Mouse (Mus musculus): Measurements from ENCODE around the gene Son.

Gene Son

DNA sequence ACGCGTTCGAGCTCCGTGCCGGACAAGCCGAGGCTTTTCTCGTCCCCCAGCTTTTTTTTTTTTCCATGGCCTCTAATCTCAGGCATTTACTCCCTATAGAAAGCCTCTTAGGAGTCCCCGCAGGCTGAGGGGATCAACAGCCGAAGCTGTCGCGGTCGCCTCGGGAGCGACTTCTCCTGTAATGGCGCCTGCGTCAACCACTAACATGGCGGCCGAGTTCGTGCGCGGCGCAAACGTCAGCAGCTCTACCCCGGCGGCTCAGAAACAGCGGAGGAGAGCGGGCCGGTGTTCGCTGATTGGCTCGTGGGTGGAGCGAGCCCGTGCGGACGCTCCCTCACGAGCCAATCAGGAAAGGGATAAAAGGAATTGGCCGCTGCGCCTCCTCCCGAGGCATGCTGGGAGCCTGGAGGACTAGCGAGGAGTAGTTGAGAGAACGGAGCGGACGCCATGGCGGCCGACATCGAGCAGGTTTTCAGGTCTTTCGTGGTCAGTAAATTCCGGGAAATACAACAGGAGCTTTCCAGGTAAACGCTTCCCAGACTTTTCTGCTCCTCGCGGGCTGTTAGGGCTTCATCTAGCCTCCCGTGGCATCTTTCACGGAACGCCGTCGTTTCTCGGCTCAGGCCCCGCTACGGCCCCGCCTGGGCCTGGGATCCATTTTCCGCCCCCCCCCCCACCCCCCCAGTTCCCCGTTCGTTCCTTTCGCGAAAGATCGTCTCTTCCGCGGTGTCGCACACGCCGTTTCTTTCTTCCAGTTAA, at the start of gene Son:
Gene Son, plus strand, starts transcription at position 46 of the 759 bp plus-strand sequence.
- DNase-seq (ENCODE audit: low spot score), result peak; percentile 81

DNA sequence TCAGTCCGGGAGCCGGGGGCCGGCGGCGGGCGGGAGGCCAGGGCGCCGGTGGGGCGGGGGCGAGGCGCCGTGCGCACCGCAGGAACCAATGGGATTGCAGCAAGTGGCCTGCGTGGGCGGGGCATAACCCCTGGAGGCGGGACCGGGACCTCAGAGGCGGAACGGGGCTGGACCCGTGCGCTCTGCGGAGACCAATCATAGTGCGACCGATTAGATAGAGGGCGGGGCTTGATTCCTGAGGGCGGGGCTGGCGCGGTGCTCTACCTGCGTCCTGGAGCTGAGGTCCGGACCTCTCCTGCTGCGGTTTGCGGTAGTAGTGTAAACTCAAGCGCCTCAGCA, 49.7 kb upstream of the Son start, which contains the start of gene Tmem50b:
Gene Tmem50b, minus strand, starts transcription at position 129 of the 339 bp plus-strand sequence.
- peak; percentile 98 for DNase-seq (ENCODE audit: low spot score)

DNA sequence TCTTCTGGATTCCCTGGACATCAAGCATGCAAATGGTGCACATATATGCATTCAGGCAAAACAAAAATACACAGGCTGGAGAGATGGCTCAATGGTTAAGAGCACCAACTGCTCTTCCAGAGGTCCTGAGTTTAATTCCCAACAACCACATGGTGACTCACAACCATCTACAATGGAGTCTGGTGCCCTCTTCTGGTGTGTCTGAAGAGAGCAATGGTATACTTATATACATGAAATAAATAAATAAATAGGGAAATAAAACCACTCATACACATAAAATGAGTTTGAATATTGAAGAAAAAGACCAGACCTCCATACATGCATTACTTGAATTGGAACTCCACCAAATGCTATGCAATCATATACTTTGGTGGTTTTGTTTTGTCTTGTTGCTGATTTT, 48.1 kb upstream of the Son start:
- no peak for DNase-seq (ENCODE audit: low spot score)

GRCm38 (mm10) chr16:91601081-91601480, 46.2 kb upstream of the Son start:
- DNase-seq (ENCODE audit: low spot score), result no peak

DNA sequence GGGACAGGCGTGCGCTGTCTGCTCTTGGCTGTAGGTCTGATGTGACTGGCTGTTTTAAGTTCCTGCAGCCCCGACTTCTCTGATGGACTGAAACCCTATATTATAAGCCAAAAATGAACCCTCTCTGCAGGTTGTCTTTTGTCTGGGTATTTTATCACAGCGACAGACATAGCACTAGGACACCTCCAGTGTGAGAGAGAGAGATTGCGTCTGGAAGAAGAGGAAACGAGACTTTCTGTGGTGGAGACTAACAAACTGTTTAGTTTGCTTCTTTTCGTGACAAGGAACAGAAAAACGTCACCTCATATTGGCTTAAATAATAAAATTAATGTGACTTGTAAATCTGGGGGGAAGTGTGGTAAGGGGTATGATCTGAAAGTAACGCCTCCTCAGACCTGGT, 45.6 kb upstream of the Son start:
- DNase-seq (ENCODE audit: low spot score), result no peak

DNA sequence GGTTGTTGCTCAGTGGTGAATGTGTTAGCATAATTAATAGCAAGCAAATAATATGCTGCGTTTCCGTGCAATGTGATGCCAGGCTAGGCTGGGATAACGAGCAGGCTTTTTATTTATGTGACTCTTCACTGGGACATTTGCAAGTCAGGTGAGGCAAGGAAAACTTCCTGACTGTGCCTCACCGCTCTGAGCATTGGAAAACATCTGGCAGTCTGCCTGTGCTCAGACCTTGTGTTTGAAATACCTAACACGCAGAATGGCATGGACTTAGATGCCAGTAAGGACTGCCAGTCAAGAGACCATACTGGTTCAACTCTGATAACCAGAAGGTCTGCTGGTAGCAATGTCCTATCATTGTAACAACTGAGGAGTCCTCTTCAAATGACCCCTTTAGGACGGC, 42.1 kb upstream of the Son start:
- no peak for DNase-seq (ENCODE audit: low spot score)

- DNase-seq (ENCODE audit: low spot score), result no peak
Observed at GRCm38 (mm10) chr16:91606958-91607357, 40.3 kb upstream of the Son start.

DNA sequence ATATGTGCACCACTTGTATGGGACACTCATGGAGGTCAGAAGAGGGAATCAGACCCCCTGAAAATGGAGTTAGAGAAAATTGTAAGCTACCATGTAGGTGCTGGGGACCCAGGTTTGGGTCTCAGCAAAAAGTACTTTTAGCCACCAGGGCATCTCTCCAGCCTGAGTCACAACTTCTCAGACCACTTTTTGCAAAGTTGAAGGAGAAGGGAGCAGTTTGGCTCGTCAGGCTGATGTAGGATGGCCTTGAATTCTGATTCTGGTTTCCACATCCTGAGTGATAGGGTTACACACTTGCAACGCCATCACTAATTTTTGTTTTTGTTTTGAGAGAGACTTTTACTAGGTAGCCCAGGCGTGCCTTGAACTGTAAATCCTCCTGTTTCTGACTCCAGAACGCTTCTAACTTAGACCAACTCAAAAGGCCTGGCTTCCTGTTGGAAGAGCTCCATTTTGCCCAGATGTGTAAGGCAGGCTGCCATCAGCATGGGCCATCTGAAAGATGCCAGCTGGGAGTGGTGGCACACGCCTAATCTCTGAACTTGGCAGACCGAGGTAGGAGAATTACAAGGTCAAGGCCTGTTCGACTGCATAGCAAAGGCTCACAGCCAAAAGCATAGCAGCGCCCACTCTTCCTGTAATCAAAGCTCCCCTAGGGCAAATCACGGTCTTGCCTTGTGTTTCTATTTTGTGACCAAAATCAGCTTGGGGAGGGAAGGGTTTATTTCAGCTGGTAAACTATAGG, 37.6 kb upstream of the Son start:
- no peak for DNase-seq (ENCODE audit: low spot score)

DNA sequence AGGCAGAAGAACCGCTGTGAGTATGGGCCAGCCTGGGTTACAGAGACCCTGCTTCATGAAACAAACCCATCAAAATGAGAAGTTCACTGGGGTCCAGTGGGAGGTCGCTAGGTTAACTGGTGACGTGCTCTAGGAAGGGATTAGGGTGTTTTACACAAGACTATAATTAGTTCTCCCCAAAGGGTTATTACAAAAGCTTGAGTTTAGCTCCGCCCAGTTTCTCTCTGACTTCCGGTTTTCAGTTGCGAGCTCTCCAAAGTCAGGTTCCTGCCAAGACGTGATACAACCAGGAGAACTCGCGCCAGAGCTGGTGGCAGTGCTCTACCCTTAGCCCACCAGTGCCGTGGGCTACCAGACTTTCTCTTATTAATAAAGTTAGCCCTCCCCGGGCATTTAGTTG, 36.1 kb upstream of the Son start:
- DNase-seq (ENCODE audit: low spot score), result no peak

DNA sequence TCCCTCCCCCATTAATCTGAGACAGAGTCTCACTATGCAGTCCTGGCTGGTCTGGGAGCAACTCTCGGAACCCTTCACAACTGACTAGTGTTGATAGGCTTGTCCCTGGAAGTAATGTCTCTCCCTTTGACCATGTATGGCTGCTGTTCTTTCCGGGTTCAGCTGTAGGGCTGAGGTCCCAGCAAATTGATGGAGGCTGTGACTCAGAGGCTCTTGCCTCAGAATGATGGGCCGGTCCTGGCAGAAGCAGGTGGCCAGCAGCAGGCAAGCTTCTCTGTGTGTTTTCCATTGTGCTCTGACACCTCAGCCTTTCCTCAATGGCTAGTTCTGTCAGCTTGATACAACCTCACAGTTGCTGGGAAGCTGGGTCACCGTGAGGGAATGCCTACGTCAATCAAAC, 34.8 kb upstream of the Son start:
- DNase-seq (ENCODE audit: low spot score), result no peak

DNA sequence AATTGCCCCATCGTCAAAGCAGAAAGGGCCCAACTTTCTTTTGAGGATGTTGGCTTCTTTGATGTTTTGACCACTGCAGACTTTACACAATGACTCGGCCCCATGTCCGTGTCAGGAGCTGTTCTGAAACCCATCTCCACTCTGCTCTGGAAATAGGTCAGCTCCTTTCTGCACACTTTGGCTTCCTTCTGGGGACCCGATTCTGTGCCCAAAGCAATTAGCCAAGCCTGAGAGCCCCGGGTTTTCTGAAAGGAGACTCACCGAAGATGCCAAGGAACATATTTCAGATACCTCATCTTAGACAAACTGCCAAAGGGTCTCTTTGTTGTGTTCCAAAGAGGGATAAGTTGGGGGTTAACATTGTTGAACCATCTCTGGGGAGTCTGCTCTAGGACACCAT, 32.8 kb upstream of the Son start:
- no peak for DNase-seq (ENCODE audit: low spot score)

DNA sequence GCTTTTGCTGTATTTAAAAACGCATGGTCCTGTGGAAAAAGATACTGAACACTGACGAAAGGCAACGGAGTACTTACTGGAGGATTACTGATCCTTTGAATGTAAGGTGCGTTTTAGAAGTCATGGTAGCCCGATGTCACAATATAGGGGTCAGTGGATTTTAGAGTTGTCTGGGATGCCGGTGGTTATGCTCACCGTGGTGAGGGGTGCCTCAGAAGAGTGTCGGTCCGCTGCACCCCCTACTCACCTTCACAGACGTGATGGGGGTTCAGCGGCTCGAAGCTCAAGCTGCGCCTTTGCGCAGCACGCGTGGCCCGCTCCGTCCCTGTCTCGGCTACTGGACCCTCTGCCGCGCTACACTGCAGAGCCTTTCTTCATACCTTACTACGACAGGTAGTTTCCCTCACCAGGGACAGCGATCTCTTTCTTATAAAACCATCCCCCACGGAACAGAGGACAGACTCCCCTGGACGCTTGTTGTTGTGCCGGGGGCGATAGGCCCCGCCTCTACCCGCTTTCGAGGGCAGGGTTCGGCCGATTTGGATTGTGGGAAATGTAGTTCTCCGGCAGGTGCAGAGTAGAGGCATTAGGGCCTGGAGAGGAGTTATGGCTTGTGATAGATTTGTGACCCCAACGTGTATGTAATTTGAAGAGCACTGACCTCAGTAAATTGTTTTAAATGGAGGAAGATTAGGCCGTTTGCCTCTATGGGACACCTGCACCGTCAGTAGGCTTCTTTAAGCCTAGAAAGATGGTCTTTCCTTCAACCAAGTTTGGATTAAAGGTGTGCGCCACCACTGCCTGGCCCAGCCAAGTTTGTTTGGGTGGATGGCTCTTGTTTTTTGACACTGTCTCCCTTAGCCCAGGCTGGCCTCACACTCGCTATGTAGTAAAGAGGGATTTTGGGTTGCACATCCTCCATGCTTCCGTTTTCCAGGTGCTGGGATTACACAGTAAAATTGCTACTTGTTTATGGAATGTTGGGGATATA, 28.5 kb upstream of the Son start, which contains the start of gene Dnajc28:
Gene Dnajc28, minus strand, starts transcription at position 516 of the 991 bp plus-strand sequence.
- peak; percentile 69 for DNase-seq (ENCODE audit: low spot score)

- no peak for DNase-seq (ENCODE audit: low spot score)
Observed at GRCm38 (mm10) chr16:91620185-91620584, 27.1 kb upstream of the Son start.

GRCm38 (mm10) chr16:91620991-91621390, 26.3 kb upstream of the Son start:
- no peak for DNase-seq (ENCODE audit: low spot score)

- DNase-seq (ENCODE audit: low spot score), result no peak
Observed at GRCm38 (mm10) chr16:91623074-91623473, 24.2 kb upstream of the Son start.

- no peak for DNase-seq (ENCODE audit: low spot score)
Observed at GRCm38 (mm10) chr16:91627831-91628230, 19.5 kb upstream of the Son start.

- DNase-seq (ENCODE audit: low spot score), result no peak
Observed at GRCm38 (mm10) chr16:91628673-91629072, 18.6 kb upstream of the Son start.

DNA sequence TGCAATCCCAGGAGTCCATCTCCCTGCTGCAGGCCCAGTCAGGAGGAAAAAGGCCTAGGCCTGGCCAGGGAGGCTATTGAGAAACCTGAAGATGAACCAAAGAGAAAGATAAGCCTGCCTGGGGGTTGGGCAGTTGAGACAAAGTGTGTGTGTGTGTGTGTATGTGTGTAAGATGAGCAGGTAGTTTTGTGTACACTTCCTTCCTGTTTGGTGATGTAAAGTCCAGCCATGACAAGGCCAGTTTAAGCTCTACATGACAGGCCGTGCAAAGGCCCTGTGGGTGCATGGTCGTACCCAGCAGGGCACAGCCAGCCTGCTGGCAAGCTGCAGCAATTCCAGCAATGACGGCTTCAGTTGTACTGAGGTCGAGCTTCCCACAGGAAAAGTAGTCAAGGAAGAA, 17.6 kb upstream of the Son start:
- DNase-seq (ENCODE audit: low spot score), result no peak

DNA sequence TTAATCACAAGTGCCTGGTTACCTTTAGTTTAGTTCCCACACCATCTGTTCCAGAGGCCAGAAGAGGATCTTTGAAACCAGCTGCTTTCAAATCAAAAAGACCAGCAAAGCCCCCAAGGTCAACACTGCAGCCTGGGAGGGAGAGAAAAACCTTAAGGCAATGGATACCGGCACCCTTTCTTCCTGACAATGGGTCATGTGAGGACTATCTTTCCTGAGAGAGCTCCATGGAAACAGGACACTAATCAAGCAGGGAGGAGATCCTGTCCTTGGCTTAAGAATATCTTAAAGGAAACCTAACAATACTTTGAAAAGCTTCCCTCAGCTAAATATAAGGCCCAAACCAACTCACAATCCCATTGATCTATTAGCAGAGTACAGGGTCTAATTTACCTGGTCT, 16.7 kb upstream of the Son start:
- DNase-seq (ENCODE audit: low spot score), result no peak

- no peak for DNase-seq (ENCODE audit: low spot score)
Observed at GRCm38 (mm10) chr16:91632439-91632838, 14.9 kb upstream of the Son start.

GRCm38 (mm10) chr16:91632940-91633339, 14.4 kb upstream of the Son start:
- DNase-seq (ENCODE audit: low spot score), result no peak

- no peak for DNase-seq (ENCODE audit: low spot score)
Observed at GRCm38 (mm10) chr16:91633641-91634040, 13.7 kb upstream of the Son start.

Data from urinary bladder, postnatal 25 days (tissue).